Comparison of ENCODE assay signal across 22 mouse cellular contexts in genomic region chr17:27503869-27504268, GRCm38 (mm10). TPM values are rescaled to one million over a fixed set of nuclear protein-coding genes. Genes with fewer than 3 reads are reported as not detected.
DNase-seq lines count a peak whose midpoint lies in the region; ATAC-seq and TF ChIP-seq lines count a peak whose summit lies in the region.
"Had no signal": no experiment of that assay in that cellular context is flagged by ENCODE, and none has a peak within 500 bp of the region (broad histone marks: within the 10 kb centered on the region; RNA-seq: fewer than 3 reads in every experiment).

No protein-coding gene starts in this region.

- H3K9ac ChIP-seq in hindbrain, embryonic 14.5 days: no peak overlapping the region
- H3K9ac ChIP-seq in midbrain, embryonic 13.5 days (replicated peaks): peak overlapping the region; percentile 14; the same call in 1 of the 2 replicates
- H3K9ac ChIP-seq in midbrain, embryonic 11.5 days (ENCODE audit: low read length): no peak overlapping the region
- H3K9ac ChIP-seq: embryonic facial prominence, embryonic 12.5 days; heart, embryonic 15.5 days; kidney, embryonic 15.5 days; liver, embryonic 13.5 days had no signal

- no peak for ATAC-seq in hindbrain, embryonic 14.5 days (ENCODE audit: low FRiP score)
- no peak for ATAC-seq in midbrain, embryonic 13.5 days
- no peak for ATAC-seq in midbrain, embryonic 11.5 days (ENCODE audit: low FRiP score)
- ATAC-seq: forebrain, embryonic 14.5 days had no signal

- H3K4me3 ChIP-seq in cerebellum, adult 2 months (replicated peaks; ENCODE audit: insufficient read depth, low read depth, low read length): peak overlapping the region; percentile 38
- H3K4me3 ChIP-seq in hindbrain, embryonic 10.5 days: no peak overlapping the region
- no peak overlapping the region for H3K4me3 ChIP-seq in hindbrain, embryonic 14.5 days (replicated peaks; ENCODE audit: low read length)
- no peak overlapping the region for H3K4me3 ChIP-seq in midbrain, embryonic 13.5 days (replicated peaks)
- H3K4me3 ChIP-seq in midbrain, embryonic 11.5 days (ENCODE audit: low read depth, low read length): no peak overlapping the region
- H3K4me3 ChIP-seq: embryonic facial prominence, embryonic 12.5 days; heart, embryonic 15.5 days; kidney, embryonic 15.5 days; liver, embryonic 13.5 days had no signal

- no peak for TF ChIP-seq CTCF in cerebellum, adult 2 months (IDR thresholded peaks at IDR 0.05; ENCODE audit: borderline replicate concordance, insufficient read depth, low read depth, low read length)

- peak; percentile 46 to 64 for DNase-seq in cerebellum, adult 2 months
- DNase-seq in cerebellum, adult 11-12 months: no peak
- DNase-seq in hindbrain, embryonic 10.5 days (ENCODE audit: low spot score): no peak
- no peak for DNase-seq in hindbrain, embryonic 14.5 days (ENCODE audit: low spot score)
- DNase-seq in midbrain, embryonic 11.5 days (ENCODE audit: low spot score, missing footprints): no peak
- no peak for DNase-seq in c-Kit-positive CD71-positive TER-119-positive erythroid progenitor cells, embryonic 14.5 days (ENCODE audit: low spot score)
- DNase-seq: adrenal gland, postnatal 14 days; heart, postnatal 36 days; kidney, adult 11 months; layer of hippocampus, adult 9-11 months; liver, embryonic 13.5 days; lung, adult 2 months; lung, postnatal 14 days; right cerebral cortex, adult 18-20 months; right cerebral cortex, postnatal 4 days; thymus, adult 2 months; thymus, postnatal 4 days had no signal

- WGBS in cerebellum, adult 2 months: 17% methylated on average over 7 of the region's 7 CpGs
- 72% methylated on average over 7 of the region's 7 CpGs for WGBS in hindbrain, embryonic 10.5 days
- 66% methylated on average over 7 of the region's 7 CpGs for WGBS in hindbrain, embryonic 14.5 days
- WGBS in midbrain, embryonic 13.5 days: 78% methylated on average over 7 of the region's 7 CpGs
- WGBS in midbrain, embryonic 11.5 days: 72% methylated on average over 7 of the region's 7 CpGs

- no peak for TF ChIP-seq POLR2A in cerebellum, adult 2 months (IDR thresholded peaks at IDR 0.05; ENCODE audit: borderline replicate concordance, insufficient read depth, low read length)

- no peaks in the 10 kb centered on the region for H3K9me3 ChIP-seq in hindbrain, embryonic 10.5 days
- H3K9me3 ChIP-seq in hindbrain, embryonic 14.5 days (ENCODE audit: control insufficient read depth, low read length): no peaks in the 10 kb centered on the region
- H3K9me3 ChIP-seq in midbrain, embryonic 13.5 days: no peaks in the 10 kb centered on the region
- H3K9me3 ChIP-seq in midbrain, embryonic 11.5 days (ENCODE audit: control insufficient read depth, low read length): no peaks in the 10 kb centered on the region
- H3K9me3 ChIP-seq: embryonic facial prominence, embryonic 12.5 days; heart, embryonic 15.5 days; kidney, embryonic 15.5 days; liver, embryonic 13.5 days had no signal

- H3K36me3 ChIP-seq in hindbrain, embryonic 10.5 days: no peaks in the 10 kb centered on the region
- no peaks in the 10 kb centered on the region for H3K36me3 ChIP-seq in hindbrain, embryonic 14.5 days (replicated peaks; ENCODE audit: control insufficient read depth, insufficient read depth)
- H3K36me3 ChIP-seq in midbrain, embryonic 13.5 days: no peaks in the 10 kb centered on the region
- no peaks in the 10 kb centered on the region for H3K36me3 ChIP-seq in midbrain, embryonic 11.5 days (ENCODE audit: control insufficient read depth, insufficient read depth, low read length)
- H3K36me3 ChIP-seq: embryonic facial prominence, embryonic 12.5 days; heart, embryonic 15.5 days; kidney, embryonic 15.5 days; liver, embryonic 13.5 days had no signal

- no peaks in the 10 kb centered on the region for H3K27me3 ChIP-seq in cerebellum, adult 2 months (ENCODE audit: control insufficient read depth, insufficient read depth, low read length)
- peaks cover 58% of the 10 kb centered on the region for H3K27me3 ChIP-seq in hindbrain, embryonic 10.5 days (ENCODE audit: insufficient read depth, poor library complexity, severe bottlenecking)
- 0 out of 2 replicates have a peak, but pooled peaks cover 5% of the 10 kb centered on the region for H3K27me3 ChIP-seq in hindbrain, embryonic 14.5 days (ENCODE audit: control insufficient read depth, insufficient read depth, low read length)
- peaks cover 21% of the 10 kb centered on the region for H3K27me3 ChIP-seq in midbrain, embryonic 13.5 days
- H3K27me3 ChIP-seq in midbrain, embryonic 11.5 days (ENCODE audit: control insufficient read depth, insufficient read depth, low read length): no peaks in the 10 kb centered on the region

- H3K27ac ChIP-seq in cerebellum, adult 2 months (ENCODE audit: insufficient read depth, low read length): peak overlapping the region; percentile 98
- H3K27ac ChIP-seq in hindbrain, embryonic 10.5 days: peak overlapping the region; percentile 91
- H3K27ac ChIP-seq in hindbrain, embryonic 14.5 days: no peak overlapping the region
- H3K27ac ChIP-seq in midbrain, embryonic 13.5 days: peak overlapping the region; percentile 41; the same call in 1 of the 2 replicates
- H3K27ac ChIP-seq in midbrain, embryonic 11.5 days (ENCODE audit: low read depth, low read length): no peak overlapping the region
- H3K27ac ChIP-seq: embryonic facial prominence, embryonic 12.5 days; heart, embryonic 15.5 days; kidney, embryonic 15.5 days; liver, embryonic 13.5 days had no signal

- peaks cover 71% of the 10 kb centered on the region for H3K4me1 ChIP-seq in cerebellum, adult 2 months (ENCODE audit: control insufficient read depth, insufficient read depth, low read length)
- H3K4me1 ChIP-seq in hindbrain, embryonic 10.5 days (replicated peaks): peaks cover 100% of the 10 kb centered on the region
- peaks cover 35% of the 10 kb centered on the region for H3K4me1 ChIP-seq in hindbrain, embryonic 14.5 days (replicated peaks; ENCODE audit: control insufficient read depth, insufficient read depth, low read length)
- peaks cover 95% of the 10 kb centered on the region for H3K4me1 ChIP-seq in midbrain, embryonic 13.5 days (replicated peaks)
- peaks cover 70% of the 10 kb centered on the region for H3K4me1 ChIP-seq in midbrain, embryonic 11.5 days (ENCODE audit: control insufficient read depth, insufficient read depth, low read length)
- H3K4me1 ChIP-seq: heart, embryonic 15.5 days had no signal

- H3K4me2 ChIP-seq in hindbrain, embryonic 14.5 days (replicated peaks): no peak overlapping the region
- H3K4me2 ChIP-seq in midbrain, embryonic 13.5 days (replicated peaks): no peak overlapping the region
- no peak overlapping the region for H3K4me2 ChIP-seq in midbrain, embryonic 11.5 days
- H3K4me2 ChIP-seq: embryonic facial prominence, embryonic 12.5 days; heart, embryonic 15.5 days; kidney, embryonic 15.5 days; liver, embryonic 13.5 days had no signal

RNA-seq across cellular contexts. Expression of gene Grm4, which starts 17.3 kb away (rescaled TPM):
- polyA plus RNA-seq in cerebellum, adult 2 months (2012; rRNA removed): 310 and 403 TPM in 2 replicates
- polyA plus RNA-seq in hindbrain, embryonic 10.5 days (2016; fragmentation: Nextera tagmentation; extraction: Ambion mirVana): 2.2 and 4.2 TPM in 2 replicates
- polyA plus RNA-seq in hindbrain, embryonic 14.5 days (2014; fragmentation: Nextera tagmentation; extraction: Ambion mirVana): 9.0 and 10.1 TPM in 2 replicates
- polyA plus RNA-seq in midbrain, embryonic 13.5 days (2015; fragmentation: Nextera tagmentation; extraction: Ambion mirVana): 5.8 and 6.1 TPM in 2 replicates
- polyA plus RNA-seq in midbrain, embryonic 11.5 days (2014; fragmentation: Nextera tagmentation; extraction: Ambion mirVana): 3.5 and 3.6 TPM in 2 replicates
- polyA plus RNA-seq: liver, embryonic 13.5 days had no signal

RNA-seq across cellular contexts. Expression of gene Hmga1, which starts 52.4 kb away (rescaled TPM):
- 124 and 133 TPM in 2 replicates for polyA plus RNA-seq in cerebellum, adult 2 months (2012; rRNA removed)
- polyA plus RNA-seq in hindbrain, embryonic 10.5 days (2016; fragmentation: Nextera tagmentation; extraction: Ambion mirVana): 541 and 748 TPM in 2 replicates
- polyA plus RNA-seq in hindbrain, embryonic 14.5 days (2014; fragmentation: Nextera tagmentation; extraction: Ambion mirVana): 136 and 148 TPM in 2 replicates
- 120 and 124 TPM in 2 replicates for polyA plus RNA-seq in midbrain, embryonic 13.5 days (2015; fragmentation: Nextera tagmentation; extraction: Ambion mirVana)
- 354 and 406 TPM in 2 replicates for polyA plus RNA-seq in midbrain, embryonic 11.5 days (2014; fragmentation: Nextera tagmentation; extraction: Ambion mirVana)

Comparison
In these comparisons a context has a peak if more than half of its experiments do, and no peak if none do; other contexts are left out.
1. DNase-seq: peak in cerebellum, adult 2 months (2 of 2); none in cerebellum, adult 11-12 months (single experiment), hindbrain, embryonic 10.5 days (single experiment), hindbrain, embryonic 14.5 days (single experiment), midbrain, embryonic 11.5 days (single experiment) and c-Kit-positive CD71-positive TER-119-positive erythroid progenitor cells, embryonic 14.5 days (single experiment).
2. H3K27ac ChIP-seq: peak in cerebellum, adult 2 months (single experiment), hindbrain, embryonic 10.5 days (single experiment) and midbrain, embryonic 13.5 days (single experiment); none in hindbrain, embryonic 14.5 days (single experiment) and midbrain, embryonic 11.5 days (single experiment).
3. RNA of gene Grm4, which starts 17.3 kb away (polyA plus RNA-seq): 310 to 403 TPM in cerebellum, adult 2 months; 9.0 to 10.1 TPM in hindbrain, embryonic 14.5 days, 5.8 to 6.1 TPM in midbrain, embryonic 13.5 days, 2.2 to 4.2 TPM in hindbrain, embryonic 10.5 days and 3.5 to 3.6 TPM in midbrain, embryonic 11.5 days; every median in the first group is over 10 times any median in the second.